Mouse (Mus musculus) stomach, embryonic 15.5 days (tissue): ENCODE data around the gene Crkl. TPM values are rescaled to one million over a fixed set of nuclear protein-coding genes. Genes with fewer than 3 reads are reported as not detected.
A peak's percentile ranks its signal among the peaks of the same experiment; 100 is the strongest.

Experiments
- ATAC-seq: fragments of 200-750 bp; cut with Nextera tagmentation; 2 replicates; pipeline ENCODE4 v1.8.0; 2017; ENCODE audit warnings: low read depth, moderate number of reproducible peaks, moderate TSS enrichment; ENCODE audit not compliant: insufficient read depth, low FRiP score
- H3K27ac ChIP-seq: fragments of 300-500 bp; sonication (generic); 2 replicates; pipeline ENCODE4 v1.5.1; 2015; ENCODE audit warnings: mild to moderate bottlenecking, inconsistent platforms
- H3K27me3 ChIP-seq: fragments of 300-500 bp; sonication (generic); replicated peaks from 2 replicates; pipeline ENCODE4 v1.6.1; 2015; ENCODE audit warnings: inconsistent platforms
- H3K36me3 ChIP-seq: fragments of 300-500 bp; sonication (generic); 2 replicates; pipeline ENCODE4 v1.6.1; 2015; ENCODE audit warnings: inconsistent platforms
- H3K4me1 ChIP-seq: fragments of 300-500 bp; sonication (generic); 2 replicates; pipeline ENCODE4 v1.6.1; 2015; ENCODE audit warnings: inconsistent platforms
- H3K4me2 ChIP-seq: fragments of 300-500 bp; sonication (generic); 2 replicates; pipeline ENCODE4 v1.6.1; 2015; ENCODE audit warnings: mild to moderate bottlenecking, inconsistent platforms
- H3K4me3 ChIP-seq: fragments of 300-500 bp; sonication (generic); replicated peaks from 2 replicates; pipeline ENCODE4 v1.5.1; 2015; ENCODE audit warnings: inconsistent platforms
- H3K9ac ChIP-seq: fragments of 300-500 bp; sonication (generic); 2 replicates; pipeline ENCODE4 v1.6.1; 2015; ENCODE audit warnings: inconsistent platforms
- H3K9me3 ChIP-seq: fragments of 300-500 bp; sonication (generic); 2 replicates; pipeline ENCODE4 v1.6.1; 2016; ENCODE audit warnings: inconsistent platforms
- WGBS: fragments of 180-500 bp; shearing (Covaris S2); methylation state at CpG from one replicate; pipeline ENCODE4 v1.1.7; 2015; 5-methylcytosine and 5-hydroxymethylcytosine counted together
- polyA plus RNA-seq: library from polyadenylated mRNA; unstranded; fragments of >200 nt; fragmentation: Nextera tagmentation; extraction: Ambion mirVana; gene quantifications from 2 replicates; pipeline ENCODE4 v1.2.1, GENCODE M21; 2015

The Crkl gene
- polyA plus RNA-seq: 55.1 and 56.0 TPM in 2 replicates

GRCm38 (mm10) chr16:17451541-17452372 lies at the start of gene Crkl:
Crkl (plus strand) TSS chr16:17451987.
- under 1% methylated on average over 63 of the region's 63 CpGs for WGBS
- peaks cover 9% of the 10 kb centered on the region for H3K4me1 ChIP-seq

DNA sequence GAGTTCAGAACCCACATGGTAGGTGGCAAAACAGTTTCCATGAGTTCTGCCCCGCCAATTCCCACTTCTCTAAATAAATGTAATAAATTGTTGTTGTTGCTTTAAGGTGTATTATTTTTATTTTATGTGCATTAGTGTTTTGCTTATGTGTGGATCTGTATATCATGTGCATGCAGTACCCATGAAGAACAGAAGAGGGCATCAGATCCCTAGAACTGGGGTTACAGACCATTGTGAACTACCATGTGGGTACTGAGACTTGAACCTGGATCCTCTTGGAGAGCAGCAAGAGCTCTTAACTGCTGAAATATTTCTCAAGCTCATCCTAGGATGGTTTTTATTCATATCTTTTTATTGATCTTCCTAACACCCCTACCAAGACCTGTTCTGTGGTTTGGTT lies 48.9 kb upstream of the Crkl start:
- no peak overlapping the region for H3K4me3 ChIP-seq
- WGBS: 66% methylated on average over 1 of the region's 1 CpGs

More at GRCm38 (mm10) chr16:17451541-17452372, at the start of gene Crkl:
- 0 out of 2 replicates have a peak, but pooled peaks cover 5% of the 10 kb centered on the region for H3K36me3 ChIP-seq
- peak within 1 kb of the TSS; percentile 73 for H3K4me2 ChIP-seq
- peak within 1 kb of the TSS; percentile 97 for H3K9ac ChIP-seq
- H3K27me3 ChIP-seq: no peaks in the 10 kb centered on the region
- ATAC-seq: peak; percentile 98
- H3K27ac ChIP-seq: peak within 1 kb of the TSS; percentile 98
- H3K9me3 ChIP-seq: no peaks in the 10 kb centered on the region
- H3K4me3 ChIP-seq: peak within 1 kb of the TSS; percentile 98

DNA sequence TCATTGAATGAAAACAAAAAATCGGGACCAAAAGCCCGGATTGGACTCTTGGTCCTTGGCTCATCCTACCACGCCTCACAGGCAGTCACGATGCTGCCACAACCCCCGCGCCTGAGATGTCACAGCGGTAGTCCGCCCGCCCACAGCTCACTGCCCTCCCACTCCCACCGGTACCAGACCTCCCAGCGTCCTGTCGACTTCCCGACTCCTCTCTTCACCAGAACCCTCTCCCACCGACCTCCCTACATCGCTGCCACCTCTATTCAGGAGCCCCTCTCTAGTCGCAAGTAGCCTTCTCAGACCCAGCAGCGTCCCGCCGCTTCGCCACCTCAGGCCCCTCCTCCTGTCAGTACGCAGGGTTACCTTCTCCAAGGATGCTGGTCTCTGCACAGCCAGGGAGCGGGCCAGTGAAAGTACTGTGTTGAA lies 46.5 kb upstream of the Crkl start:
- Histone ChIP-seq H3K27me3 (no peaks in the 10 kb centered on the region), H3K27ac (peak overlapping the region; percentile 55; the same call in 1 of the 2 replicates), H3K4me1 (peaks cover 9% of the 10 kb centered on the region; the same call in 1 of the 2 replicates), H3K9me3 (no peaks in the 10 kb centered on the region), H3K36me3 (no peaks in the 10 kb centered on the region), H3K4me3 (peak overlapping the region; percentile 62), H3K4me2 (peak overlapping the region; percentile 76), H3K9ac (peak overlapping the region; percentile 62)
- under 1% methylated on average over 22 of the region's 22 CpGs for WGBS
- ATAC-seq: peak; percentile 80

More for the DNA sequence above, 48.9 kb upstream of the Crkl start:
- no peaks in the 10 kb centered on the region for H3K27me3 ChIP-seq
- H3K4me2 ChIP-seq: no peak overlapping the region
- no peaks in the 10 kb centered on the region for H3K36me3 ChIP-seq
- peaks cover 9% of the 10 kb centered on the region; the same call in 1 of the 2 replicates for H3K4me1 ChIP-seq
- no peak for ATAC-seq
- no peaks in the 10 kb centered on the region for H3K9me3 ChIP-seq
- H3K9ac ChIP-seq: no peak overlapping the region
- H3K27ac ChIP-seq: no peak overlapping the region

DNA sequence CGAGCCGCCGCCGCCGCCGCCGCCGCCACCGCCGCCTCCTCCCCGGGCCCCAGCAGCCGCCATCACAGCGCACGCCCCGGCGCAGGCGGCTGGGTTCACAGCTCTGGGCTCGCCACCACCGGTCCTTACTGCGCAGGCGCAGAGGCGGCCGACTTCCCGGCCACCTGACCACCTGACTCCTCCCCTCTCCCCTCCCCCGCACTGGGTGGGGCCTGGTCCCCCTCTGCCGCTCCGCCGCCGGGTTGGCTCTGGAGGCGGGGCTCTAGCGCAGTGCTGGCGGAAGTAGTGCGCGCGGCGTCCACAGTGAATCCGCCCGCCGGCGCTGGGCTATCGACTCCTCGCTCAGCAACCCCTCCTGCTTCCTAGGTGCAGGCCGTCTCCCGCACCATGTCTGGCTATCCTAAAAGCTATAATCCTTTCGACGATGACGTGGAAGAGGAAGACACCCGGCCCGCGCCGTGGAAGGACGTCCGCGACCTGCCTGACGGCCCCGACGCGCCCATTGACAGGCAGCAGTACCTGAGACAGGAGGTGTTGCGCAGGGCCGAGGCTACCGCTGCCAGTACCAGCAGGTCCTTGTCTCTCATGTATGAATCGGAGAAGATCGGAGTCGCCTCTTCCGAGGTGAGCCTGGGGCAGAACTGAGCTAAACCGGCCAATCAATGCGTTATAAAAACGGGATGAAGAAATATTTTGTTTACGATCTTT lies 45.9 kb upstream of the Crkl start, which contains the start of the genes Snap29 and Pi4ka:
Gene Snap29 (plus strand): TSS at position 251 of the 708 bp plus-strand sequence.
Gene Pi4ka (minus strand): TSS at position 579 of the 708 bp plus-strand sequence.
- Histone ChIP-seq H3K4me2 (peak within 1 kb of the TSS; percentile 76), H3K9me3 (no peaks in the 10 kb centered on the region), H3K9ac (peak within 1 kb of the TSS; percentile 62), H3K4me1 (peaks cover 9% of the 10 kb centered on the region; the same call in 1 of the 2 replicates), H3K36me3 (no peaks in the 10 kb centered on the region), H3K27me3 (no peaks in the 10 kb centered on the region), H3K4me3 (peak within 1 kb of the TSS; percentile 62), H3K27ac (peak within 1 kb of the TSS; percentile 62)
- under 1% methylated on average over 57 of the region's 69 CpGs for WGBS
- peak; percentile 98 for ATAC-seq

- 31% methylated on average over 9 of the region's 9 CpGs for WGBS
- H3K9me3 ChIP-seq: no peaks in the 10 kb centered on the region
- no peaks in the 10 kb centered on the region for H3K27me3 ChIP-seq
- H3K4me1 ChIP-seq: peaks cover 9% of the 10 kb centered on the region; the same call in 1 of the 2 replicates
- H3K9ac ChIP-seq: peak overlapping the region; percentile 47; the same call in 1 of the 2 replicates
- H3K4me2 ChIP-seq: peak overlapping the region; percentile 56
- no peaks in the 10 kb centered on the region for H3K36me3 ChIP-seq
- no peak overlapping the region for H3K27ac ChIP-seq
- ATAC-seq: no peak
- H3K4me3 ChIP-seq: peak overlapping the region; percentile 62
These were observed 45.1 kb upstream of the Crkl start for GRCm38 (mm10) chr16:17406512-17407231.

DNA sequence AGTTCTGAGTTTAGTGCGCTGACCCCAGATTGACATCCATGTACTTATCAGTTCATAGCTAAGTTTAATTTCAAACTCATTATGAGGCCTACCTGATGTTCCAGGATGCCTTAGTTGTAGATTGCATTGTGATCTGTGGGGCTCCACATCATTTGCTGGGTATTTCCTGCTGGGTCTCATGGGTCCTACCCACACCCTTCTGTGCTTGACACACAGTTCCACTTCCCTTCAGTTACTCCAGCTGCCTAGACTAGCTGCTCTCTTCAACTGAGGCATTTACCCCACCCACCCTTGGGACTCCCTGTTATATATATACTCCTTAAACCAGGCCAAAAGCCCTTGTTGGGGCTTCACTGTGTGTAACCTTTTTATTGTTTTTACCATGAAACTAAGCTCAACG lies 42.7 kb upstream of the Crkl start:
- Histone ChIP-seq H3K27me3 (no peaks in the 10 kb centered on the region), H3K9ac (no peak overlapping the region), H3K27ac (no peak overlapping the region), H3K4me1 (peaks cover 9% of the 10 kb centered on the region; the same call in 1 of the 2 replicates), H3K4me2 (no peak overlapping the region), H3K4me3 (no peak overlapping the region), H3K36me3 (no peaks in the 10 kb centered on the region), H3K9me3 (no peaks in the 10 kb centered on the region)
- no peak for ATAC-seq
- 87% methylated on average over 2 of the region's 2 CpGs for WGBS

- Histone ChIP-seq H3K27ac (no peak overlapping the region), H3K4me3 (no peak overlapping the region), H3K27me3 (no peaks in the 10 kb centered on the region), H3K9me3 (no peaks in the 10 kb centered on the region), H3K36me3 (no peaks in the 10 kb centered on the region), H3K4me2 (no peak overlapping the region), H3K9ac (no peak overlapping the region), H3K4me1 (peaks cover 6% of the 10 kb centered on the region; the same call in 1 of the 2 replicates)
- ATAC-seq: no peak
- 34% methylated on average over 4 of the region's 4 CpGs for WGBS
These were observed 41.6 kb upstream of the Crkl start for GRCm38 (mm10) chr16:17410209-17410608.

DNA sequence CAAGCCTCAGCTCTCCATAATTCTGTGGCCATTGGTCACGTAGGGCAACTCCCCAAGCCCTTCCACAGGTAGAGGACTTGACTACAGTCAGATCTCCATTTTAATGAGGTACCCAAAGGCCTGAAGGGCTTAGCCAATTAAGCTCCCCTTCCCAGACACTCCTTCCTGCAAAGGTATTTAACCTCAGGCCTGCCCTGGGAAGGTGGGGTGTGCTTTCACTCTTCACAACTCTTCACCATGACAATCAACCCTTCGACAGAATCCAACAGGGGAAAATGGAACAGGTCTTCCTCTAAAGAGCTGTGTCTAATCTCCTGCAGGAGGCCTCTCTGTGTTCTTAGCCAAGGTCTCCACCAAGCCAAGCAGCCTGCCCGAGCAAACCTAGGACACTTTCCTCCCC lies 28.8 kb upstream of the Crkl start:
- Histone ChIP-seq H3K27me3 (no peaks in the 10 kb centered on the region), H3K36me3 (peaks cover 7% of the 10 kb centered on the region), H3K27ac (no peak overlapping the region), H3K4me3 (no peak overlapping the region), H3K4me2 (no peak overlapping the region), H3K9me3 (no peaks in the 10 kb centered on the region), H3K9ac (no peak overlapping the region), H3K4me1 (no peaks in the 10 kb centered on the region)
- 78% methylated on average over 3 of the region's 3 CpGs for WGBS
- ATAC-seq: no peak

DNA sequence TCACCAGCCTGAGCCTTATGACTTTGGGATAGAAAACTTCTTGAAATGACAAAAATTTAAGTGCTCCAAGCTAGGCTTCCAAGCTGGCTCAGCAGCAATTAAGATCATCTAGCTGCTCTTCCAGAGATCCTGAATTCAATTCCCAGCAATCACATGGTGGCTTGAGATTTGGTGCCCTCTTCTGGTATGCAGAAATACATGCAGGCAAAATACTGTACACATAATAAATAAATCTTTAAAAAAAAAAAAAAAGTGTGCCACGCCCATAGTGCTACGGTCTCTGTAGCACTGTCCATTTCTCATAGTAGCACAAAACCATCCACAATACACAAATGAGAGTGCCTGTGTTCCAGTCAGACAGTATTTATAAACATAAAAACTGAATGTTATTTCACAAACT lies 19.2 kb upstream of the Crkl start:
- no peak overlapping the region for H3K4me2 ChIP-seq
- no peaks in the 10 kb centered on the region for H3K4me1 ChIP-seq
- no peak overlapping the region for H3K27ac ChIP-seq
- 62% methylated on average over 2 of the region's 2 CpGs for WGBS
- H3K27me3 ChIP-seq: no peaks in the 10 kb centered on the region
- H3K9ac ChIP-seq: no peak overlapping the region
- no peak for ATAC-seq
- H3K9me3 ChIP-seq: no peaks in the 10 kb centered on the region
- H3K36me3 ChIP-seq: no peaks in the 10 kb centered on the region
- no peak overlapping the region for H3K4me3 ChIP-seq

DNA sequence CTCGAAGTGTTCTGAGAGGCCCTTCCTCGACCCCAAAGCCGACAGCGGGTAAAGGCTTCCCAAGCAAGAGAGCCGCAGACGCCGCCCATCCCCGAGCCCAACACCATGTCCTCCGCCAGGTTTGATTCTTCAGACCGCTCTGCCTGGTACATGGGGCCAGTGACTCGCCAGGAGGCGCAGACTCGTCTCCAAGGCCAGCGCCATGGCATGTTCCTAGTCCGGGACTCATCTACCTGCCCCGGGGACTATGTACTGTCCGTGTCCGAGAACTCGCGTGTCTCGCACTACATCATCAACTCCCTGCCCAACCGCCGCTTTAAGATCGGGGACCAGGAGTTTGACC lies 557 bp downstream of the Crkl start:
- H3K27ac ChIP-seq: peak overlapping the region; percentile 98
- under 1% methylated on average over 24 of the region's 24 CpGs for WGBS
- ATAC-seq: peak; percentile 25; the same call in 1 of the 2 replicates
- peak overlapping the region; percentile 97 for H3K9ac ChIP-seq
- peaks cover 5% of the 10 kb centered on the region; the same call in 1 of the 2 replicates for H3K36me3 ChIP-seq
- peak overlapping the region; percentile 98 for H3K4me3 ChIP-seq
- peaks cover 9% of the 10 kb centered on the region for H3K4me1 ChIP-seq
- no peaks in the 10 kb centered on the region for H3K9me3 ChIP-seq
- peak overlapping the region; percentile 73 for H3K4me2 ChIP-seq
- H3K27me3 ChIP-seq: no peaks in the 10 kb centered on the region

DNA sequence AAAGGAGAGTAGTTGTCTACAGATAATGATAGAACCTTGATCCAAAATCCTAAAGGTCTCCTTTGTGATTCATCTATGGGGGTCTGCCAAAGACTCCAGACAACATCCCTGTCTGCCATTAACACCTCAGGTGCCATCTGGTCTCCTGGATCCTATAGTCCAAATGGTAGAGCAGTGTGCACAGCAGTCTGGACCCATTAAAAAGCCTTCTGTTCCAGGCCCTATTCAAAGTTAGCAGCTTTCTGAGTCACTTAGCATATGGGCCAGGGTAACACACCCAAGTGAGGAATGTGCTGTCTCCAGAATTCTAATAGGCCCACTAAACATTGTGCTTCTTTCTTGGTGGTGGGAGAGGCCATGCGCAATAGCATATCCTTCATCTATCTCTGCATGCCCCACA lies 5.1 kb downstream of the Crkl start:
- Histone ChIP-seq H3K4me1 (peaks cover 7% of the 10 kb centered on the region; the same call in 1 of the 2 replicates), H3K4me2 (no peak overlapping the region), H3K9ac (no peak overlapping the region), H3K4me3 (no peak overlapping the region), H3K27ac (no peak overlapping the region), H3K27me3 (no peaks in the 10 kb centered on the region), H3K36me3 (peaks cover 12% of the 10 kb centered on the region), H3K9me3 (no peaks in the 10 kb centered on the region)
- 96% methylated on average over 1 of the region's 1 CpGs for WGBS
- ATAC-seq: no peak
